Mouse (Mus musculus) embryonic facial prominence, embryonic 15.5 days (tissue): ENCODE data around the gene Brap. TPM values are rescaled to one million over a fixed set of nuclear protein-coding genes. Genes with fewer than 3 reads are reported as not detected.
"Not testable (repeated sequence)": the region's sequence is repeated elsewhere in the genome, so short reads cannot be mapped to it uniquely, and the experiment has no call there.

Experiments used
- ATAC-seq: fragments of 200-750 bp; cut with Nextera tagmentation; 2 replicates; pipeline ENCODE4 v1.8.0; 2017; ENCODE audit warnings: low read depth, moderate TSS enrichment; ENCODE audit not compliant: insufficient number of reproducible peaks, low FRiP score, low TSS enrichment
- H3K27ac ChIP-seq: fragments of 300-500 bp; sonication (generic); replicated peaks from 2 replicates; pipeline ENCODE4 v1.5.1; 2015; ENCODE audit warnings: mild to moderate bottlenecking, inconsistent platforms
- H3K27me3 ChIP-seq: fragments of 300-500 bp; sonication (generic); 2 replicates; pipeline ENCODE4 v1.6.1; 2015; ENCODE audit warnings: inconsistent platforms
- H3K36me3 ChIP-seq: fragments of 300-500 bp; sonication (generic); 2 replicates; pipeline ENCODE4 v1.6.1; 2015; ENCODE audit warnings: mild to moderate bottlenecking, inconsistent platforms
- H3K4me1 ChIP-seq: fragments of 300-500 bp; sonication (generic); 2 replicates; pipeline ENCODE4 v1.6.1; 2015; ENCODE audit warnings: inconsistent platforms
- H3K4me2 ChIP-seq: fragments of 300-500 bp; sonication (generic); replicated peaks from 2 replicates; pipeline ENCODE4 v1.6.1; 2015; ENCODE audit warnings: mild to moderate bottlenecking, inconsistent platforms
- H3K4me3 ChIP-seq: fragments of 300-500 bp; sonication (generic); replicated peaks from 2 replicates; pipeline ENCODE4 v1.5.1; 2015; ENCODE audit warnings: mild to moderate bottlenecking, inconsistent platforms
- H3K9ac ChIP-seq: fragments of 300-500 bp; sonication (generic); 2 replicates; pipeline ENCODE4 v1.6.1; 2015; ENCODE audit warnings: inconsistent platforms
- H3K9me3 ChIP-seq: fragments of 300-500 bp; sonication (generic); replicated peaks from 2 replicates; pipeline ENCODE4 v1.6.1; 2016; ENCODE audit warnings: inconsistent platforms
- WGBS: fragments of 180-500 bp; shearing (Covaris S2); methylation state at CpG from one replicate; pipeline ENCODE4 v1.1.7; 2015; 5-methylcytosine and 5-hydroxymethylcytosine counted together
- polyA plus RNA-seq: library from polyadenylated mRNA; unstranded; fragments of >200 nt; fragmentation: Nextera tagmentation; extraction: Ambion mirVana; gene quantifications from 2 replicates; pipeline ENCODE4 v1.2.1, GENCODE M21; 2015

Gene Brap
- 47.4 and 50.2 TPM in 2 replicates for polyA plus RNA-seq

DNA sequence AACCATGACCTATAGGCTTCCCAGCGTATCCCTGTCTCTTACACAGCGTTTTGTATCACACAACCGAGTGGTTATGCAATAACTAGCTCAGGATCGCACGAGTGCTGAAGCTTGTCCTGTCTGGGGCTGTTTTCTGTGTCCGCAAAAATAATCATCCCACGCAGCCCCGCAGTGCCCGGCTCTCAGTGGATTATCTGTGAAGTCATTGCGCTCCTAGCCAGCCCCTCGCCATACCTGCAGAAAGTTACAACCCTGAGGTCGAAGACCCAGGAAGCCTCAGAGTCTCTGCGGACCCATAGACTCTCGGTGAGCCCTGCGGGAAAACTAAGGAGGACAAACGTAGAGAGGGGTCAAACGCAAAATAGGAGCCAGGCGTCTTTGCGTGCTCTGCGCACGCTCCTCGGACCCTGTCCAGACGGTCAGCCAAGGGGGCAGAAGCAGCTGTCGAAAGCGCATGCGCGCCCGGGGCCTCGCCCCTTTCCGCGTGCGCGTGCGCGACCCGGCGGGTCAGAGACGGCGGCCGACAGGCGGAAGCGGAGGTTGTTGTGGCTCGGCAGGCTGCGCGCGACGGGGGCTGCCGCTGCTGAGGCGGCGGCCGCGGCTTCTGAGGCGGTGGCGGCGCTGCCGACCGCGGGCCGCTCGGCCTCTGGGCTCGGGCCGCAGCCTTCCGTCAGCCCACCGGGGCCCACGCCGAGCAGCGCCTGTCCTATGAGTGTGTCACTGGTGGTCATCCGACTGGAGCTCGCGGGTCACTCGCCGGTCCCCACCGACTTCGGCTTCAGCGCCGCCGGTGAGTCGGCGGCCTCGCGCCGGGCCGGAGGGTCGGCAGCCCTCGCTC lies at the start of gene Brap, which contains the start of gene Acad10:
Gene Brap, plus strand, starts transcription at position 505 of the 838 bp plus-strand sequence.
Gene Acad10, minus strand, starts transcription at position 456 of the 838 bp plus-strand sequence.
- peak within 1 kb of the TSS; percentile 91 for H3K9ac ChIP-seq
- peaks cover 18% of the 10 kb centered on the region for H3K4me1 ChIP-seq
- peak within 1 kb of the TSS; percentile 77 for H3K27ac ChIP-seq
- peaks cover 22% of the 10 kb centered on the region for H3K36me3 ChIP-seq
- peak; percentile 77 for ATAC-seq
- H3K27me3 ChIP-seq = no peaks in the 10 kb centered on the region
- WGBS = under 1% methylated on average over 85 of the region's 85 CpGs
- peak within 1 kb of the TSS; percentile 93 for H3K4me3 ChIP-seq
- peak within 1 kb of the TSS; percentile 66 for H3K4me2 ChIP-seq
- H3K9me3 ChIP-seq = no peaks in the 10 kb centered on the region

DNA sequence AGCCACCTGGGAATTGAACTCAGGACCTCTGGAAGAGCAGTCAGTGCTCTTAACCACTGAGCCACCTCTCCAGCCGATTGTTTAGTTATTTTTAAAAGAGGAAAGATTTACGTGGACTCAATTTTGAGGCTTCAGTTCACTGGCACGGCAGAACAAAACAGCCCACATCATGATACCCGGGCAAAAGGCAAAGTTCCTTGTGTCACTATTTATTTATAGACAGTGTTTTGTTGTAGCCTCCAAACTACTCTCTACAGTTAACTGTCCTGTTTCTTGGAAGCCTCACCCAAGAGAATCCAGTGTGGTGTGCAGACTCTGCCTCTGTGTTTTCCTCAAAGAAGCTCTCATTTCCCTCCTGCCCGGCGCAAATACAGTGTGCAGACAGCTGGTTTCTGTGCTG lies 48.3 kb upstream of the Brap start:
- no peaks in the 10 kb centered on the region for H3K27me3 ChIP-seq
- WGBS = 84% methylated on average over 6 of the region's 6 CpGs
- H3K4me1 ChIP-seq = no peaks in the 10 kb centered on the region
- no peaks in the 10 kb centered on the region for H3K36me3 ChIP-seq
- no peaks in the 10 kb centered on the region for H3K9me3 ChIP-seq
- H3K4me3 ChIP-seq = no peak overlapping the region
- H3K27ac ChIP-seq = no peak overlapping the region
- H3K4me2 ChIP-seq = no peak overlapping the region
- no peak overlapping the region for H3K9ac ChIP-seq
- ATAC-seq = no peak

DNA sequence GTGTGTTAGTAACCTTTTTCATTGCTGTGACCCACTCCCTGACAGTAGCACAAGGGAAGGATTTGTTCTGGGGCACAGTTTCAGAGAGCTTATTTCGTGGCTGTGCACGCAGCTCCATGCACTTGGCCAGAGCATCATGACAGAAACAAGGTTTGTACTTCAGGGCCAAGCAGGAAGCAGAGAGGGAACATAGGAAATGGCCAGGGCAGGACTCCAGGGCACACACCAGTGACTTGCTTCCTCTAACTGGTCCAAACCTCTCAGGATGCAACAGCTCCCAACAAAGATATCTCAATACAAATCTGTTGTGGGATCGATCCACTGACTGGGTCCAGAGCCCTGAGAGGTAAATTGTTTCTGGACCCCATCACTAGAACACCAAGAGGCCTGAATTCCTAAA lies 45.4 kb upstream of the Brap start:
- H3K36me3 ChIP-seq, H3K9ac ChIP-seq, H3K4me1 ChIP-seq, ATAC-seq, H3K4me2 ChIP-seq, H3K27me3 ChIP-seq, H3K27ac ChIP-seq, H3K4me3 ChIP-seq, H3K9me3 ChIP-seq: not testable (repeated sequence)
- 70% methylated on average over 3 of the region's 3 CpGs for WGBS

DNA sequence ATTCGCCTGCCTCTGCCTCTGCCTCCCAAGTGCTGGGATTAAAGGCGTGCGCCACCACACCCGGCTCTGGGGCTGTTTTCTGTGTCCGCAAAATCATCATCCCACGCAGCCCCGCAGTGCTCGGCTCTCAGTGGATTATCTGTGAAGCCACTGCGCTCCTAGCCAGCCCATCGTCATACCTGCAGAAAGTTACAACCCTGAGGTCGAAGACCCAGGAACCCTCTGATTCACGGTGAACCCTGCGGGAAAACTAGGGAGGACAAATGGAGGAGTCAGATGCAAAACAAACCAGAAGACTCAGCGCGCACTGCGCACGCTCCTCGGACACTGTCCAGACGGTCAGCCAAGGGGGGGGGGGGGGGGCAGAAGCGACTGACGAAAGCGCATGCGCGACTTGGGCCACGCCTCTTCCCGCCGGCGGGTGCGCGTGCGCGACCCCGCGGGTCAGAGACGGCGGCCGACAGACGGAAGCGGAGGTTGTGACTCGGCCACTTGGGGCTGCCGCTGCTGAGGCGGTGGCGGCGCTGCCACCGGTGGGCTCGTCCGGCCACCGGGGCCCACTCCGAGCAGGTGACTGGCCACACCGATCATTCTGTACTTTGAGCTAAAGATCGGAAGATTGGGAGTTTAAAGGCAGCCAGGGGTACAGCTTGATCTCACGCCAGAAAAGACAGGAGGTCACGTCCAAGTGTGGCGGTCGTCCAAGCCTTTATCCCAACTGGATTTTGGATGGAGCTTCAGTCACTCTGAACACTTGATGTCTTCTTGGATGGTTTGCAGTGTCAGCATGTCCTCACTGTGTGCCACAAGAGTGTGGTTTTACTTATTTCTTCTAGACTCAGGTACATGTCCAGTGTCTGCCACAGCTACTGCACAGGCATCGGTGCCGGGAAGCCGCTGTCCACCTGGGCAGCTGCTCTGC lies 41.5 kb upstream of the Brap start, which contains the start of gene Acad12:
Gene Acad12, minus strand, starts transcription at position 347 of the 922 bp plus-strand sequence.
- H3K4me3 ChIP-seq = peak within 1 kb of the TSS; percentile 66
- H3K27me3 ChIP-seq = no peaks in the 10 kb centered on the region
- H3K4me1 ChIP-seq = peaks cover 7% of the 10 kb centered on the region; the same call in 1 of the 2 replicates
- ATAC-seq = peak; percentile 77
- H3K36me3 ChIP-seq = no peaks in the 10 kb centered on the region
- H3K9me3 ChIP-seq = no peaks in the 10 kb centered on the region
- peak within 1 kb of the TSS; percentile 66 for H3K27ac ChIP-seq
- peak within 1 kb of the TSS; percentile 79 for H3K9ac ChIP-seq
- WGBS = under 1% methylated on average over 56 of the region's 58 CpGs
- peak within 1 kb of the TSS; percentile 74 for H3K4me2 ChIP-seq

DNA sequence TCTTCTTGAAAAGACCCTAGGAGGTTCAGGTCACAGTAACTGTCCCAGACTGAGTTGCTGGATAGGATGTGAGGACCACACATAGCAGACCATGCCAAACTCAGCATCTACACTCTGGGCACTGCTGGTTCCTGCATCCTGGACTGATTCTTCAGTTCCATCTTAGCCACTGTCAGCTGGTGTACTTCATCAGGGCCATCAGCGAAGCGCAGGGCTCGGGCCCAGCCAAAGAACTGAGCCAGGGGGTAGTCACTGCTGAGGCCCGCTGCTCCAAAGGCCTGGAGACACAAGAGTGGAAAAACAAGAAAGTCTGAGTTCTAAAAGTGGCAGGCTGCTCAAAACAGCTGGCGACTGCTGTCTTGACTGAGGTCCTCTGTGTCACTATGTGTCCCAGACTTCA lies 39.3 kb upstream of the Brap start:
- peaks cover 7% of the 10 kb centered on the region; the same call in 1 of the 2 replicates for H3K4me1 ChIP-seq
- no peak overlapping the region for H3K4me2 ChIP-seq
- H3K27me3 ChIP-seq = no peaks in the 10 kb centered on the region

DNA sequence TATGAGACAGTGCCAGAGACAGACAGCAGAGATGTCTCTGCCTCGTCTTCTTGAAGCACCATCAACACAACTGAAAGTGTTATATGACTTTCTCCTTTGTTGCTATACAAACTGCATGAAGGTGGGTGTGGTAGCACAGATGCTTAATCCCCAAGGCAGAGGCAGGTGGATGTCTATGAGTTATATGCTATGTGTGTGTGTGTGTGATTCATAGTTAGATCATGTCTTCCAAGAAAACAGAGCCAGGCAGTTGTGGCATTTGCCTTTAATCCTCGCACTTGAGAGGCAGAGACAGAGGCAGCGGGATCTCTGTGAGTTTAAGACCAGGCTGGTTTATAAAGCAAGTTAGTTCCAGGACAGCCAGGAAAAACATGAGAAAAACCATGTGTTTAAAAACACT lies 37.1 kb upstream of the Brap start:
- 87% methylated on average over 3 of the region's 3 CpGs for WGBS
- Histone ChIP-seq H3K27ac (no peak overlapping the region), H3K36me3 (no peaks in the 10 kb centered on the region), H3K9me3 (no peaks in the 10 kb centered on the region), H3K4me3 (no peak overlapping the region), H3K4me1 (peaks cover 7% of the 10 kb centered on the region; the same call in 1 of the 2 replicates), H3K27me3 (no peaks in the 10 kb centered on the region), H3K9ac (no peak overlapping the region), H3K4me2 (no peak overlapping the region)
- no peak for ATAC-seq

More for the DNA sequence above, 39.3 kb upstream of the Brap start:
- Histone ChIP-seq H3K27ac (no peak overlapping the region), H3K4me3 (no peak overlapping the region), H3K36me3 (no peaks in the 10 kb centered on the region), H3K9me3 (no peaks in the 10 kb centered on the region), H3K9ac (no peak overlapping the region)
- WGBS = 81% methylated on average over 5 of the region's 5 CpGs
- ATAC-seq = no peak

DNA sequence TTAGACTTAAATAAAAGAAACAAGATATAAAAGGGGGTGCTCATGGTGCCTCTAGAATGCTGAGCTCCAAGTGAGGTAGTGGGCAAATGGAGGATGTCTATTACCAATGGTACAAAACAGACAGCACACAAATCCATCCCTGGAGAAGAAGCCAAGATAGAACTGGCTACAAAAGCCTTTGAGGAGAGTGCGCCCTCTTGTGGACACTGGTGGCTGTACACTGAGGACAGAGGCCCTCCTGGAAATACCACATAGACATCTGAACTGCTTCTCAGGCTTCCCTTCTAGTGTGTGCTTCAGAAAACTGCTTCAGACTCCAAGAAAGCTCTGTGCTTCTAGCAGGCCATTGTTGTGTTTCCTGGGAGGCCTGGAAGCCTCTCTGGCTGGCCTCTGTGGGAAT lies 32.5 kb upstream of the Brap start:
- Histone ChIP-seq H3K27me3 (no peaks in the 10 kb centered on the region), H3K9ac (no peak overlapping the region), H3K36me3 (no peaks in the 10 kb centered on the region), H3K4me3 (no peak overlapping the region), H3K9me3 (no peaks in the 10 kb centered on the region), H3K4me2 (no peak overlapping the region), H3K4me1 (no peaks in the 10 kb centered on the region), H3K27ac (no peak overlapping the region)
- no peak for ATAC-seq
- 5% methylated on average over 1 of the region's 1 CpGs for WGBS

DNA sequence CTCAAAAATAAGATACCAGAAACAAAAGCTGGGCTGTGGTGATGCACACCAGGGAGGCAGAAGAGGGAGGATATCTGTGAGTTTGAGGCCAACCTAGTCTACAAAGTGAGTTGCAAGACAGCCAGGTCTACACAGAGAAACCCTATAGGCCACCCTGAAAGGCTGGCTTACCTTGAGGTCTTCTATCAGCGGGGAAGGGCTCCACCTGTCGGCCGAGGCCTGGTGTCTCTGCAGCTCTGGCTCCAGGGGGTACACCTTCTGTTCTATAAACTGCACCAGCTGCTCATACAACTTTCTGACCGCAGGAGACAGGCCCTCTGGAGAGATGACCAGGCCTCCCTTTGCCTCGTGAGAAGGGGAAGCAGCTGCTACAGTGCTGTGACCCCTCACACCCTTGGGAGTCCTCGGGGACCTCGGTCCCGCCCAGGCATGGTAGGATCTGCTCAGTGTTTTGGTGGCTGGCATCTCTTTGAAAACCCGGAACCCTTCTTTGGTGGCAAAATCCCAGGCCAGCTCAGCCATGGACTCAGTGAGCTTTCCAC lies 29.2 kb upstream of the Brap start:
- not testable (repeated sequence) for H3K9me3 ChIP-seq, H3K9ac ChIP-seq, H3K27ac ChIP-seq, H3K27me3 ChIP-seq, H3K4me3 ChIP-seq, H3K4me2 ChIP-seq, H3K4me1 ChIP-seq, H3K36me3 ChIP-seq, ATAC-seq
- 61% methylated on average over 9 of the region's 9 CpGs for WGBS

DNA sequence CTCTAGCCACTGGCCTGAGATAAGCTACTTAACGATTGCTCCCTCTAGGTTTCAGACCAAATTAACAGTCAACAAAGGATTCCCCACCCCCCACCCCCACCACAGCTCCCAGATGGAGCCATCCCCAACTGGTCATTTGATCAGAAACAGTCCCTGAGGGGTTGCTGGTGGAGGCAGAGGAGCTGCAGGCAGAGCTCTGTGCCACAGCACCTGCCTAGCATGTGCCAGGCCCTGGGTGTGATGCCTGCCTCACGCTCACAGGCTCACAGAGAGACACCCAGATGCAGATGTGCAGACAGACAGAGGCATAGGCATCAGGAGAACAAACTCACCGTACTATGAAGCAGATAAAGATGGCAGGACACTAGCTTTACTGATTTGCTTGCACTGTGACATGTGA lies 27.6 kb upstream of the Brap start:
- no peaks in the 10 kb centered on the region for H3K9me3 ChIP-seq
- no peak overlapping the region for H3K9ac ChIP-seq
- 27% methylated on average over 3 of the region's 3 CpGs for WGBS
- no peaks in the 10 kb centered on the region for H3K36me3 ChIP-seq
- no peaks in the 10 kb centered on the region for H3K27me3 ChIP-seq
- no peak overlapping the region for H3K4me3 ChIP-seq
- no peak overlapping the region for H3K4me2 ChIP-seq
- H3K27ac ChIP-seq = no peak overlapping the region
- no peaks in the 10 kb centered on the region for H3K4me1 ChIP-seq
- ATAC-seq = no peak

DNA sequence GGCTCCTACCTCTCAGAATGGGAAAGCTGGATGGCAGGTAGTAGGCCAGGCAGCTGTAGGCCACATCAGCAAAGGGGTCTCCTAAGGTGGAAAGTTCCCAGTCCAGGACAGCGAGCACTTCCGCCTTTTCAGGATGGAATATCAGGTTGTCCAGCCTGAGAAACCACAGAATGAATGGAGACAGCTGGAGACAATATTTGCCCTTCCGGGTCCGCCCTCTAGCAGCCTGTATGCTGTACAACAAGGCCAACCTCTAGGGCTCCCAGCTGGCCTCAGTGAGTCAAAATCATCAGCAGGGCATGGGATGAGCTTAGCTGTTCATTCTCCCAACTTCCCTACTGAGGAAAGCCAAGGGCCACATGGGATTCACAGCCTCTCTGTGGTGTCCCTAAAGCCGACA lies 25.7 kb upstream of the Brap start:
- 83% methylated on average over 5 of the region's 5 CpGs for WGBS
- ATAC-seq = no peak
- no peaks in the 10 kb centered on the region for H3K27me3 ChIP-seq
- H3K9me3 ChIP-seq = no peaks in the 10 kb centered on the region
- H3K4me3 ChIP-seq = no peak overlapping the region
- no peaks in the 10 kb centered on the region for H3K4me1 ChIP-seq
- H3K9ac ChIP-seq = no peak overlapping the region
- H3K36me3 ChIP-seq = no peaks in the 10 kb centered on the region
- no peak overlapping the region for H3K27ac ChIP-seq
- H3K4me2 ChIP-seq = no peak overlapping the region

DNA sequence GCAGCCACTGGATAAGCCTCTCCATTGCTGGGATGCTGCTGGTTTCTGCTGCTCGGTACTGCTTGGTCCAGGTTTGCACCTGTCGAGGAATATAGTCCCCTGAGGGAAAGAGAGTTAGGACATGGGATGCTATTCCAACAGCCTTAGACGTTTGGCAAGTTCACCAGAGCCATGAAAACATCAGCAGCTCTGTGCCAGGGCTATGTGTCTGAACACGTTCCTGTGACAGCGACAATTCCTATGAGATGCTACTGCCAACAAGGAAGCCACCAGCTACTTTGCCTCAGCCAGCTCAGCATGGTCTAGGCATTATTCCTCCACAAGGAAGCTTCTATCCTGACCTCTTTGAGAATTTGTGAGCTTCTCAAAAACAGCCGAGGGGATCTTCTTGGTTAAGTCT lies 23.1 kb upstream of the Brap start:
- no peak for ATAC-seq
- H3K4me1 ChIP-seq = no peaks in the 10 kb centered on the region
- no peaks in the 10 kb centered on the region for H3K9me3 ChIP-seq
- WGBS = 71% methylated on average over 6 of the region's 6 CpGs
- no peak overlapping the region for H3K27ac ChIP-seq
- no peaks in the 10 kb centered on the region for H3K36me3 ChIP-seq
- no peaks in the 10 kb centered on the region for H3K27me3 ChIP-seq
- no peak overlapping the region for H3K9ac ChIP-seq
- H3K4me2 ChIP-seq = no peak overlapping the region
- no peak overlapping the region for H3K4me3 ChIP-seq
